Mouse (Mus musculus) heart, postnatal 0 days (tissue): ENCODE measurements around the gene Asb16. TPM values are rescaled to one million over a fixed set of nuclear protein-coding genes. Genes with fewer than 3 reads are reported as not detected.
A peak's percentile ranks its signal among the peaks of the same experiment; 100 is the strongest.

Experiments used
- ATAC-seq: fragments of 200-750 bp; cut with Nextera tagmentation; 2 replicates; pipeline ENCODE4 v1.8.0; 2017; ENCODE audit warnings: low read depth, moderate number of reproducible peaks, moderate library complexity; ENCODE audit not compliant: insufficient read depth
- DNase-seq: peaks from one replicate; pipeline ENCODE4 v3.0.0-alpha.2; 2016; ENCODE audit warnings: low spot score
- H3K27ac ChIP-seq: fragments of 300-500 bp; sonication (generic); 2 replicates; pipeline ENCODE4 v1.5.1; 2014; ENCODE audit warnings: low read depth, mild to moderate bottlenecking
- H3K27me3 ChIP-seq: fragments of 300-500 bp; sonication (generic); 2 replicates; pipeline ENCODE4 v1.6.1; 2014; ENCODE audit warnings: low read length, mixed read lengths; ENCODE audit not compliant: control insufficient read depth, insufficient read depth
- H3K36me3 ChIP-seq: fragments of 300-500 bp; sonication (generic); replicated peaks from 2 replicates; pipeline ENCODE4 v1.6.1; 2014; ENCODE audit warnings: low read length, mixed read lengths; ENCODE audit not compliant: control insufficient read depth, insufficient read depth
- H3K4me1 ChIP-seq: fragments of 300-500 bp; sonication (generic); 2 replicates; pipeline ENCODE4 v1.6.1; 2014; ENCODE audit warnings: antibody characterized with exemption; ENCODE audit not compliant: control insufficient read depth, insufficient read depth
- H3K4me2 ChIP-seq: fragments of 300-500 bp; sonication (generic); 2 replicates; pipeline ENCODE4 v1.6.1; 2014; ENCODE audit warnings: low read depth, mild to moderate bottlenecking, low read length, moderate library complexity
- H3K4me3 ChIP-seq: fragments of 300-500 bp; sonication (generic); 2 replicates; pipeline ENCODE4 v1.5.1; 2014; ENCODE audit warnings: low read depth, low read length
- H3K9ac ChIP-seq: fragments of 300-500 bp; sonication (generic); replicated peaks from 2 replicates; pipeline ENCODE4 v1.6.1; 2014; ENCODE audit warnings: low read depth, low read length, mixed read lengths
- H3K9me3 ChIP-seq: fragments of 300-500 bp; sonication (generic); replicated peaks from 2 replicates; pipeline ENCODE4 v1.6.1; 2016; ENCODE audit warnings: low read length; ENCODE audit not compliant: control insufficient read depth
- CTCF ChIP-seq: IDR thresholded peaks from 2 replicates; pipeline ENCODE4 v1.5.1; 2016; ENCODE audit warnings: antibody characterized with exemption, control low read depth, low read depth
- EP300 ChIP-seq: IDR thresholded peaks from 2 replicates; pipeline ENCODE4 v1.6.1; 2016; ENCODE audit warnings: antibody characterized with exemption, low read depth
- WGBS: fragments of 180-500 bp; shearing (Covaris S2); extraction: QIAGEN DNeasy Blood & Tissue Kit; methylation state at CpG from one replicate; pipeline ENCODE4 v1.1.7; 2014; 5-methylcytosine and 5-hydroxymethylcytosine counted together
- polyA plus RNA-seq: library from polyadenylated mRNA; unstranded; fragments of >200 nt; fragmentation: Nextera tagmentation; extraction: Ambion mirVana; gene quantifications from 2 replicates; pipeline ENCODE4 v1.2.1, GENCODE M21; 2015
- total RNA-seq: library from RNA; depleted of rRNA; stranded (reverse); fragments of >200 nt; gene quantifications from 2 replicates; pipeline ENCODE4 v1.2.3, GENCODE M21; 2014; ENCODE audit warnings: low replicate concordance

The Asb16 gene
- total and polyA plus RNA-seq, 2 experiments from 2014 or later: 0.07 to 0.99 TPM

- H3K9me3 ChIP-seq: no peaks in the 10 kb centered on the region
- 72% methylated on average over 2 of the region's 2 CpGs for WGBS
- TF ChIP-seq CTCF (no peak), EP300 (no peak)
Observed at GRCm38 (mm10) chr11:102288913-102289312, 20.4 kb downstream of the Asb16 start.

DNA sequence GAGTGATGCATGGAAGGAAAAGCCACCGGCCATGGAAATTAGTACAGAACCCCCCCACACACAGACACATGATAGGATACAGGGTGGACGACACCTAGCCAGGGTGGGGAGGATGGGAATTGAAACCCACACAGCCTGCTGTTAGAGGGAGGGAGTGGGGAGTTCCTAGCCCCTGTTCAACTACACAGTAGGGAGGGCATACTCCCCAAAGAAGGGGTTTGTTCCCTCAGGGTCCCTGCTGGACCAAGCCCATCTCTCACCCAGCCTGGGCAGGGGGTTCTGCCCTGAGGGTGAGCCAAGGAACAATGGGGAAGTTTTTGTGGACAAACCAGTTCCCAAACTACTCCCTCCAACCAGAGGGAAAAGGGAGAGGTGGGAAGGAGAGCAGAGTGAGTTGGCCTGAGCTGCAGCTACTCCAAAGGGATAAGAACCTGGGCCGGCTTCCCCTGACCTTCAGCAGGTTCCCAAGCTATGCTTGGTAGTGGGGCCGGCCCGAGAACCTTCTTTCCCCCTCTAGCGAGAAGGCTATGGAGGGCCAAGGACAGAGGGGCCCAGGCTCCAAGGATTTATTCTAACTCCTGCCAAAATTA is 21.1 kb downstream of the Asb16 start:
- 53% methylated on average over 6 of the region's 6 CpGs for WGBS
- Histone ChIP-seq H3K36me3 (peaks cover 60% of the 10 kb centered on the region), H3K27me3 (no peaks in the 10 kb centered on the region), H3K9me3 (no peaks in the 10 kb centered on the region), H3K27ac (no peak overlapping the region), H3K9ac (no peak overlapping the region), H3K4me3 (no peak overlapping the region), H3K4me2 (no peak overlapping the region), H3K4me1 (0 out of 2 replicates have a peak, but pooled peaks cover 6% of the 10 kb centered on the region)
- ATAC-seq (no peak), DNase-seq (no peak)
- TF ChIP-seq EP300: no peak
- no peak for TF ChIP-seq CTCF

More at GRCm38 (mm10) chr11:102288913-102289312, 20.4 kb downstream of the Asb16 start:
- H3K4me1 ChIP-seq: 0 out of 2 replicates have a peak, but pooled peaks cover 6% of the 10 kb centered on the region
- H3K9ac ChIP-seq: 0 out of 2 replicates have a peak overlapping the region, but pooled peaks have one; percentile 11
- H3K36me3 ChIP-seq: peaks cover 55% of the 10 kb centered on the region
- no peaks in the 10 kb centered on the region for H3K27me3 ChIP-seq
- DNase-seq (no peak), ATAC-seq (no peak)
- no peak overlapping the region for H3K27ac ChIP-seq
- H3K4me3 ChIP-seq: no peak overlapping the region
- H3K4me2 ChIP-seq: no peak overlapping the region

GRCm38 (mm10) chr11:102290141-102290540 is 21.6 kb downstream of the Asb16 start:
- ATAC-seq (no peak), DNase-seq (no peak)
- H3K4me2 ChIP-seq: no peak overlapping the region
- no peaks in the 10 kb centered on the region for H3K9me3 ChIP-seq
- WGBS: 83% methylated on average over 4 of the region's 4 CpGs
- H3K9ac ChIP-seq: 0 out of 2 replicates have a peak overlapping the region, but pooled peaks have one; percentile 3
- TF ChIP-seq EP300: no peak
- TF ChIP-seq CTCF: no peak
- H3K36me3 ChIP-seq: peaks cover 60% of the 10 kb centered on the region
- no peaks in the 10 kb centered on the region for H3K27me3 ChIP-seq
- H3K27ac ChIP-seq: no peak overlapping the region
- no peak overlapping the region for H3K4me3 ChIP-seq
- peaks cover 12% of the 10 kb centered on the region for H3K4me1 ChIP-seq

DNA sequence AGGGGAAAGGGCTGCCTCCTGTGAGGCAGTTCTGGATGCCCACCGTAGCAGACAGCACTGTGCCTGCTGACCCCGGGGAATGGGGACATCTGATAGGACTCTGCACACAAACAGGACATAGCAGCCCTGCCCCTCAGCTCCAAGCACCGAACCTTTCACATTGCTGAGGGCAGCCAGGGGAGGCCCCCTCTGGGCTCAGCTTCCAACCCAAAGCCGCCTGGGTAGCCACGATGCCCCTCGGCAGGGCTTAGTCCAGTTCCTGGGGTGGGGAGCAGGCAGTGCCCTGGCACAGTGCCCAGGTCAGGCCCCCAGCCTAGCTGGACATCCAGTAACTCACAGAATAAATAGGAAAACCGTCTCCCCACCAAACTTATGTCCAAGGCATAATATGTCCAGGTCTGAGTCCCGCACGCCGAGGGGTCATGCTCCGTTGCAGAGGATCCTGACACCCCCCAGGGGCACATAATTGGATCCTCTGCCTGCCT is 22.6 kb downstream of the Asb16 start:
- 80% methylated on average over 11 of the region's 11 CpGs for WGBS
- ATAC-seq (no peak), DNase-seq (no peak)

DNA sequence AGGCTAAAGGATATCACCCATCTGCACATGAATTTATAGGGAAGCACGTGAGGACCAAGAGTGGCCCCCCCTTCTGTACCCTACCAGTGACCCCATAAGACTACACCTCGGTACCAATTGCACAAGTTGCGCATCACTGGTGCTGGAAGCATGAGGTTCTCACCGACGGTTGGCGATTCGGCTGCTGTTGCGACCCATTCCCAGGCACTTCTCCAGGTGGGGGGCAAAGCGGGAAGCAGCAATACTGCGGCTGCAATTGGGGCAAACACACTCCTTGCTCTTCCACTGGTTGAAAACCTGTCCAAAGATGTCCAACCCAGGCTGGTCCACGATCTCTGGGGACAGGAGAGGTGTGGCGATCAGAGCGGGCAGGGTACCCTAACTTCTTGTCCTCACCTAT is 25.4 kb downstream of the Asb16 start:
- Histone ChIP-seq H3K4me1 (peaks cover 11% of the 10 kb centered on the region), H3K36me3 (peaks cover 45% of the 10 kb centered on the region), H3K27me3 (no peaks in the 10 kb centered on the region), H3K27ac (no peak overlapping the region), H3K9me3 (no peaks in the 10 kb centered on the region), H3K4me3 (no peak overlapping the region), H3K4me2 (no peak overlapping the region), H3K9ac (peak overlapping the region; percentile 9; the same call in 1 of the 2 replicates)
- WGBS: 91% methylated on average over 13 of the region's 13 CpGs
- ATAC-seq (no peak), DNase-seq (no peak)
- no peak for TF ChIP-seq CTCF
- no peak for TF ChIP-seq EP300

More for the DNA sequence above, 22.6 kb downstream of the Asb16 start:
- H3K36me3 ChIP-seq: peaks cover 60% of the 10 kb centered on the region
- TF ChIP-seq CTCF (no peak), EP300 (no peak)
- no peak overlapping the region for H3K27ac ChIP-seq
- no peak overlapping the region for H3K4me3 ChIP-seq
- peaks cover 11% of the 10 kb centered on the region for H3K4me1 ChIP-seq
- no peak overlapping the region for H3K9ac ChIP-seq
- no peaks in the 10 kb centered on the region for H3K9me3 ChIP-seq
- H3K27me3 ChIP-seq: no peaks in the 10 kb centered on the region
- H3K4me2 ChIP-seq: no peak overlapping the region

DNA sequence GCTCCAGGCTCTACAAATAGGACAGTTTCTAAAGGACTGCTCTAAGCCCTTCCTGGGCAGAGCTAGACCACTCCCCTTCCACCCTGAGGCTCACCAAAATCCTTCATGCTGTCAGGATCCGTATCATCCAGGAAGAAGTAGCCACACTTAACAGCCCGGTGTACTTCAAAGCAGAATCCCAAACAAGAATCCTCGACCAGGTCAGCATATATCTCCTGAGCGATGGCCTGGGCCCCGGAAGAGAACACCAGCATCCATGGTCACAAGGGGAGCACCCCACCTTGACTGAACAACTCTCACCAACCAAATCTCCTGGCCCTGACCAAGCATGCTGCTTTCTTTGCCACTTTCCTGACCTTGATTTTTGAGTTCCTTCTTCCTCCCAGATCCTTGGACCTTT is 25.9 kb downstream of the Asb16 start:
- Histone ChIP-seq H3K4me1 (peaks cover 11% of the 10 kb centered on the region), H3K27ac (peak overlapping the region; percentile 98; the same call in 1 of the 2 replicates), H3K4me2 (no peak overlapping the region), H3K9me3 (no peaks in the 10 kb centered on the region), H3K27me3 (no peaks in the 10 kb centered on the region), H3K9ac (0 out of 2 replicates have a peak overlapping the region, but pooled peaks have one; percentile 9), H3K4me3 (no peak overlapping the region), H3K36me3 (peaks cover 45% of the 10 kb centered on the region)
- no peak for DNase-seq
- ATAC-seq: no peak
- WGBS: 71% methylated on average over 5 of the region's 5 CpGs
- TF ChIP-seq CTCF: no peak
- TF ChIP-seq EP300: no peak
